Mouse (Mus musculus) CD4-positive helper T cell, adult 2 months (primary cell): Measurements from ENCODE around the gene Rab33b.
A peak's percentile ranks its signal among the peaks of the same experiment; 100 is the strongest.

Experiments
- DNase-seq: peaks from one replicate; pipeline ENCODE4 v3.0.0-alpha.2; 2012; ENCODE audit warnings: low read depth, missing footprints, low spot score

The Rab33b gene

DNA sequence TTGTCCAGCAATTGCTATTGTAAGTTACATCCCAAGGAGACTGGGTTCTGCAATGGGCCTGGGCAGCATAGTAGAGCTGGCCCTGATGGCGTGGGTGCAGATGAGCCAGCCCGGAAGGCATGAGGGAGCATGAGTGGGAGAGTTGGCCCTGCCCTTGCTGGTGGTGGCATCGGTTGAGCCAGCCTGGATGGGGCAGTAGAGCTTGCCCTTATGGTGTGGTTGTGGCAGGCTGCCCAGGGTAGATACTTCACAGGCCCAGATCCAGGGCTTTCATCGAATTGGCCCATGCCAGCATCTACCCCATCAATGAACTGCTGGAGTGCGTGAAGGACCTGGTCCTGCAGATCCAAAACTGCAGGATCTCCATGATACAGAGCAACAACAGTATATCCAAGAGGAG, 28.3 kb downstream of the Rab33b start:
- no peak for DNase-seq

DNA sequence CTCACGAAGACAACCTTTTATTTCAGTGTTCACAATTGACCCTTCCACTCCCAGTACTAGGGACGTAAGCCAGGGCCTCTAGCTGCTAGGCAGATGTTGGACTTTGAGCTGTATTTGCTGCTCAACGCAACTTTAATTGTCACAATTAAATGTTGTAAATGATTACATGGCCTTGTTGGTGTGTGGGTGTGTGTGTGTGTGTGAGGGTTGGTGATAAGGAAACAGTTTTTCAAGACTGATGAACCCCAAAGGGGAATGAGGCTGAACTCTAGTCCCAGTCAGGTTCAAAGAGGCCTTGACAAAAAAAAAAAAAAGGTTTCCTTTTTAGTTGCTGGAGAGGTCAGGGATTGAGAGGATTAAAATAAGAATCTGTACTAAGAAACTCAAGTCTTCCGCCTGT, 33.7 kb downstream of the Rab33b start:
- DNase-seq, result no peak

DNA sequence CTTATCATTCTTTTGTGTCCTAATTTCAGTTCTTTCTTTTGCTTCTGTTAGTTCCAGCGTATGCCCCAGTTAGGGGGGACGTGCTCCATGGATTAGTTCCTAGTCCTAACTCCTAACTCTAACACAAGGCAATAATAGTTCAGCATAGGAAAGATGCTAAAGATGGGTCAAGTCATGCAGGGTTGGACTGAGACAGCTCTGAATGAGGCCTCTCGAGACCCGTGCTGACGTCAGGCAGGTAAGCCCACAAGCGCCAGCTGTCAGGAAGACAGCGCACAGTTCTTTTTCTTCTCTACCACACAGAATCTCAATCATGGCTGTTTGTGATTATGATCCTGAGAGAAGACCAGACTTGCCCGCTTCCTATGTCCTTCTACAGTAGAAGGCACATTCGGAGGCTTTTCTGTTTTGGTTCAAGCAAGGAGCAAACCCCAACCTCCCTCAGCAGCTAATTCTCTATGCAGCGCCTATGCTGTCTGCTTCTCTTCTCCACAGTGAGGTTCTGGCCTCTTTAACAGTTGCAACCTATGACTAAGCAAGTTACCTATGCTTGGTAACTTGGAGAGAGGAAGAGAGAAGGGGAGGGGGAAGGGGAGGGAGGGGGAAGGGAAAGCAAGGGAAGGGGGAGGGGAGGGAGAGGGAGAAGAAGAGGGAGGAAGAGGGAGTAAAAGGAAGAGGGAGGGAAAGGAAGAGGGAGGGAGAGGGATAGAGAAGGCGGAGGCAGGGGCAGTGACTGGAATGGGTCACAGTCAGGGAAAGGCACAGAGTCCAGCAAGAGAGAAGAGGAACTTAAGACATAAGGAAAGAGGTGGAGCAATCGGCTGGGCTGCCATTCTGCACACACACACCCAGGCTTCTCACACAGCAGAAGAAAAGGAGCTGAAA, 34.4 kb downstream of the Rab33b start:
- DNase-seq, result no peak

GRCm38 (mm10) chr3:51518763-51519121, 35.0 kb downstream of the Rab33b start:
- DNase-seq, result no peak

GRCm38 (mm10) chr3:51521262-51521661, 37.5 kb downstream of the Rab33b start:
- DNase-seq, result no peak

- no peak for DNase-seq
Measured at GRCm38 (mm10) chr3:51525186-51525785, 41.6 kb downstream of the Rab33b start.

DNA sequence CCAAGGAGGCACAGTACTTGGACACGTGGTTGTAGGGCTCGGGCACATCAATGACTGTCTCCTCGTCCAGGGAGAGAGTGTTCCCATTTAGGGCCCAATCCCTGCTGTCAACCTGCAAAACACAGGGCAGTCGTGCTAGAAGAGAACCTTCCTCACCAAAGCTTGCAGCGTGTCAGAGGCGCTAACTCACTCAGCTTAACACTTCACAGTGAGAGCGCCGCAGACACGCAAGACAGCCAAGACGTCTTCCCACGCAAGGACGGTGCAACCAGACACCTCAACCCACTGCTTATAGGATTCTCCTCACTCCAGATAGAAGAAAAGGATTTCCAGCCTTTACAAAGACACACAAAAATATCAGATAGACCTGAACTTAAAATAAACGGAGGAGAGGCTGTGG, 43.2 kb downstream of the Rab33b start:
- DNase-seq, result no peak

- no peak for DNase-seq
Measured at GRCm38 (mm10) chr3:51531473-51532281, 48.0 kb downstream of the Rab33b start.

DNA sequence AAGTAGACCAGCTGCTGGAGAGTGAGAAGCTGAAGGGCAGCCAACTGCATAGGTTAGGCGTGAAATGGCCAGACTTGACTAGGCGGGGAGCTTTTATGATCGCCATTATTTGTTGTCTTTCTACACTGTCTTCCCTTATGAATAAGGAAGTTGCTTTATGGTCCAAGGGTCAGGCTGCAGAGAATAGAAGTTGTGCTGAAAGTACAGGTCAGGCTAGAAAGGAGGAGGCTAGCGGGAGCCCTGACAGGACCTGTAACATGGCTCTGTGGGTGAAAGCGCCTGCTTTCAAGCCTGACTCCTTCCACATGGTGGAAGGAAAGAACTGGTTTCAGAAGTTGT, 48.5 kb downstream of the Rab33b start:
- no peak for DNase-seq

DNA sequence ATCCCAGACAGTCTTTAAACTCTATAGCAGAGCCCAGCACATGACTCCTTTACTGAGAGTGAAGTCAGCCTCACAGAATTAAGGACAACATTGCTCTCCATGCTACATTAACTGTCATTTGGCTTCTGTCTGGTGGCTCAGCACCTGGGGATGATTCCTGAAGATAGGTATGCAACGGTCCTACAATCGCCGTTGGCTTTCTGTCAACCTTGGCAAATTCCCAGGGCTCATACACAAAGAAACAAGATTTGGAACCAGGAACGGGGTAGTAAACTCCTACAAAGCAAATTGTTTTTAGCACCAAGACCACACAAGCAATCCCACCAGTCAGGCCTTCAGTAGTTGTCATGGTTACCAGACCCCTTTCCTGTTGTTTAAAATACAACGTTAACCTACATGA, 49.9 kb downstream of the Rab33b start:
- DNase-seq, result no peak

- DNase-seq, result no peak
Measured at GRCm38 (mm10) chr3:51534013-51534412, 50.3 kb downstream of the Rab33b start.

DNA sequence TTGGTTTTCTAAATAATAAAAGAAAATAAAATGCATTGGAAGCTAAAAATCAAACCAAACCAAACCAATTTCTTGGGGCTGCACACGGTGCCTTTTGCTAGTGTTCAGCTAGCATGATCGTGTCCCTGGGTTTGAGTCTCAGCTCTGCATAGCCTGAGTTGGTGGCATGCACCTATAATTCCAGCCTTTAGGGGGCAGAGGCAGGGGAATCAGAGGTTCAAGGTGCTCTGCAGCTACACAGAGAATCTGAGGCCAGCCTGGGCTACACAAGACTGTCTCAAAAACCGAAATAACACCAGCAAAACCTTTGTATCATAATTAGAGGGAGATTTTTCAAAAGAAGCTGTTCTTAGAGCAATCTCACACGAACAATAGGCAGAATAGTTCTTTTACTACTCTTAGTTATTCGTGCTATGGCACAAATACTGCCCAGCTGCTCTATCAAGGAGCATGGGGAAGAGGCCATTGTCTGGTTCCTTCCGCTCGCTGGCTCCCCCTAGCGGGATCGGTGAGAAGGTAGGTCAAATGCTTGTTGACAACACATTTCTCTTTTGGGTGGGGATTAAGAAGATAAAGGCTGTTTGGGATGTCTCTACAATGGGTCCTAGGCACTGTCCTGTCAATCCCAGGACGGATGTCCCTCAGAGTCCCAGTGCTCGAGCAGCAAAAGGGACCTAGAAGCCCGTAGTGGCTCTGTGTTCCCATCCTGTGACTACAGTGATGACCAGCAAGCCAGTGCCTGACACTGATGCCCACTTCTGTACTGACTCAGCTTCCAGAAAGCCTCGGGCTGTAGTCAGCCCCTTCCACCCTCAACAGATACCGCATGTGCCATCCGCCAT, 56.1 kb downstream of the Rab33b start:
- peak; percentile 72 for DNase-seq

DNA sequence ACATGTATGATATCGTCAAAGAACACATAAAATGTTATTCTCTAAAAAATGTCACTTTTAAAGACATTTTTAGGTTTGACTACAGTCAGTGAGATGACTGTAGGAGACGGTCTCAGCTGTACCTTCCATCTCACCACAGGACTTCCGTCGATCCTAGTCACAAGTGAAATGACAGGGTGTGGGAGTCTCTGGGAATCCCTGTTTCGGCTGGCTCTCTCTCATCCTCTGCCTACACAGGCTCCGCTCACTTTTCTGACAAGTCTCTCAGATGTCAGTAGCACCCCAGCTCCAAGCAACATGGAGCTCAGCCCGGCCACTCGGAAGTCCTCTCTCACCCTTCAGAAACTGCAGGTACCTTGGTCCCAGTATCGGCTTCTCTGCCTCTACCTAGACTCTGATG, 56.9 kb downstream of the Rab33b start:
- no peak for DNase-seq

DNA sequence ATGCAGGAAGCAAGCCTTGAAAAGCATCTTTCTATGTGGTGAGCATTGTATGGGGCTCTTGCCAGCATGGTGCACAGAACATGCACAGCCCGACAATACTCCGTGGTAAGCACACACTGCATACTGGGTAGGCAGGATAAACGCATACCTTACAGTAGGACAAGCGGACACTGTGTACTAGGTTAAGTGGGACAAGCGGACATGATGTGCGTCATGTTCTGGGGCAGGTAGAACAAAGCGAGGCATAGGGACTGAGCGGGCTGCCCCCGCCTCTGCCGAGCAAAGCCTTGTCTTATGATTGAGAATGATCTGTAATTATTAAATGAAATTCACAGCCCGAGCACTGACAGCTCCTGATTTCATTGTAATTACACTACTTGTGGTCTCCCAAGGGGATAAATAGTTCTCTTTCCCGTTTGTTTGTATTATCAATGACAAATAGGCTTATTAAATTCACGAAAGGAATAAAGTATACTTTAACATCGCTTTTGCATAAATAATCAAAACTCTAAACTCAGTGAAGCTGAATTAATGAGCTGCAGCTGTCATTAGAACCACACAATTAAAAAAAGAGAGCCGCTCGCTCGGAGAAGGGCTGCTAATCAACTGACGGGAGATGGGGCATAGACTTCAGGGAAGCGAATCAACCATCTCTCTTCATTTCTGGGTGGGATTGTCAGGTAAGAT, 60.9 kb downstream of the Rab33b start:
- DNase-seq, result no peak
